Mouse (Mus musculus) duodenum, adult 2 months (tissue): ENCODE measurements around the gene Wap. TPM values are rescaled to one million over a fixed set of nuclear protein-coding genes. Genes with fewer than 3 reads are reported as not detected.

Experiments
- polyA plus RNA-seq: library from polyadenylated mRNA; depleted of rRNA; stranded (reverse); fragments of >200 nt; gene quantifications from 2 replicates; pipeline ENCODE4 v1.2.3, GENCODE M21; 2012; ENCODE audit warnings: low replicate concordance; rRNA removed

Wap gene
- not detected in 2 replicates for polyA plus RNA-seq

DNA sequence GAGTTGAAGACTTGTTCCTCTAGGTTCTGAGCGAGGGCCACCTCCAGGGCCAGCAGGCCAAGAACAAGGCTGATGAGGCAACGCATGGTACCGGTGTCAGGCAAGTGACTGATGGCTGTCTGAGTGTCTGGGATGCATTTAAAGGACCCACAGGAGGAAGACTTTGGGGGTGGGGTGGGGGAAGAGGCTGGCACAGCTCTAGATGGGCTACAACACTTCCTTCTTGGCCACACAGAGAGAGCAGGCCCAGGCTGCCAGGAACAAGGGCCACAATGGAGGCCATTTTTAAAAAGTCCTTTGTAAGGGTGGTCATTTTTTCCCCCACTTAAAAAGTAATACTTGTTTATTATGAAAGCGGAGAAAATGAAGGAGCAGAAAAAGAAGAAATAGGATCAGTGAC lies at the start of gene Wap:
Gene Wap, minus strand, starts transcription at position 101 of the 400 bp plus-strand sequence.

GRCm38 (mm10) chr11:6658271-6658670 lies 19.8 kb upstream of the Wap start, which contains the start of gene Ramp3:
Gene Ramp3 (plus strand): TSS chr11:6658521.

GRCm38 (mm10) chr11:6625478-6626387 lies 12.7 kb downstream of the Wap start, which contains the start of gene Tbrg4:
Gene Tbrg4 (minus strand): TSS chr11:6626067.

DNA sequence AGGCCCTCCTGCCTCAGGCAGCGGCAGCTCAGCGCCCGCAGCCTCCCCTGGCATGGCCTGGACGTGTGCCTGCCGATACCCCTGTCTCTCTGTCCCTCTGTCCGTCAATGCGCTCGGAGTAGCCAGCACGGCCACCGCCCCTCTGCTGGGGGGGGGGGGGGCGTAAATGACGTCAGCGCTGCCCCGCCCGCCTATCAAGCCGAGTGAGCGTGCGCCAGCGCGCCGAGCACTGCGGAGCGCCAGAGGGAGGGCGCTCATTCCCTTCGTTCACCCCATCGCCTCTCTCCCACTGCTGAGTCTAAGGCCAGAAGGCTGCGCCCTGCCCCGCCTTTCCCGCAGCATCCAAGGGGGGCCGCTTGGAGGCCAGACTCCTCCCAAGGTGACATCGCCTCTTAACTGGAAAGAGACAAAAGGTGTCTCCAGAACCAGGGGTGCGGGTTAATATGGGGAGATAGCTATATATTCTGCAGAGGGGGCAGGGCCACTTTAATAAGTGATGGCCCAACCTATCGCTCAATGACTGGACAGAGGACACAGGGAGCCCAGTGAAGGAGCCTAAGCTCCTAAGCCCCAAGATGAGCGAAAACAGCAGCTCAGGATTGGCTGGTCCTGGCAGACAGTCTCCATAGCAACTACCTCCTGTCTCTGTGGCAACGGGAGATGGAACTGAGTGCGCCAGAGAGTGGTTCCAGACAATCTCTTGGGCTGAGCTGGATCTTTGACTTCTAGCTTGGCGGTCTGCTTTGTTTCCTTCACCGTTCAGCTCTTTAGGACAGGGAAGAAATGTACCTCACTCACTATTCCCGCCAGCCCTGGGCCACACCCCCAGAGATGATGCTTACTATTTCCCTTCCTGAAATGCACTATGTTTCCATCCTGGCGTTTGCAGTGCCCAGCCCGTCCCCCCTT lies 32.7 kb downstream of the Wap start, which contains the start of gene Nacad:
Gene Nacad, minus strand, starts transcription at position 563 of the 909 bp plus-strand sequence.

Other genes starting within 250 kb of the Wap start
- gene Zmiz2, start 249.6 kb downstream of the Wap start, polyA plus RNA-seq, result 79.2 and 81.2 TPM in 2 replicates
- gene Ppia, start 223.2 kb downstream of the Wap start, polyA plus RNA-seq, result 136 and 198 TPM in 2 replicates
- 42.7 and 78.6 TPM in 2 replicates for gene H2afv, start 194.2 kb downstream of the Wap start, polyA plus RNA-seq
- gene Purb, start 162.7 kb downstream of the Wap start, polyA plus RNA-seq, result 4.2 and 6.5 TPM in 2 replicates
- gene Myo1g, start 117.7 kb downstream of the Wap start, polyA plus RNA-seq, result 6.1 and 10.4 TPM in 2 replicates
- 30.7 and 35.2 TPM in 2 replicates for gene Ccm2, start 91.8 kb downstream of the Wap start, polyA plus RNA-seq
- gene Nacad, start 32.6 kb downstream of the Wap start, polyA plus RNA-seq, result 2.8 and 3.3 TPM in 2 replicates
- 115 and 127 TPM in 2 replicates for gene Tbrg4, start 12.6 kb downstream of the Wap start, polyA plus RNA-seq
- 3.1 and 5.3 TPM in 2 replicates for gene Ramp3, start 19.9 kb upstream of the Wap start, polyA plus RNA-seq
- not detected in 2 replicates for gene Gm11983, start 199.0 kb upstream of the Wap start, polyA plus RNA-seq